In the genomic region with DNA sequence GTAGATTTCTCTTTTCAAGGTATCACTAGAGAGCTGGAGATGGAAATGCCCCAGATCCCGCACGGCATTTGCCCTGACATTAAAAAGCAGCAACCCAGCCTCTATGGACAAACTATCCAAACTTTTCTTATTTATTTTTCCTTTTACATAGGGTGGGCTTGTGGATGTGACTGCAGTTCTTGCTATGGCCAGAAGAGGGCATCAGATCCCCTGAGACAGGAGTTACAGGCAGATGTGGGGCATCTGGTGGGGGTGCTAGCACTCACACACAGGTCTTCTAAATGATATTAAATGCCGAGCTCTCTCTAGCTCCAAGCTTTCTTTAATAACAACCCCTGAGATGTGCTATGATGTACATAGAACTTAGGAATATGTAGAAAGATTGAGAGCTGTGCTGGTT, we compare ENCODE assay signal across 17 mouse cellular contexts.
A peak's percentile ranks its signal among the peaks of the same experiment; 100 is the strongest.
DNase-seq lines count a peak whose midpoint lies in the region; ATAC-seq and TF ChIP-seq lines count a peak whose summit lies in the region.
"Had no signal": no experiment of that assay in that cellular context is flagged by ENCODE, and none has a peak within 500 bp of the region (broad histone marks: within the 10 kb centered on the region; RNA-seq: fewer than 3 reads in every experiment).

No protein-coding gene starts in this region.

- H3K36me3 ChIP-seq in kidney, adult 2 months (ENCODE audit: control insufficient read depth, insufficient read depth, low read length): no peaks in the 10 kb centered on the region
- peaks cover 27% of the 10 kb centered on the region for H3K36me3 ChIP-seq in kidney, embryonic 14.5 days (ENCODE audit: control insufficient read depth, insufficient read depth, low read length)
- H3K36me3 ChIP-seq in lung, embryonic 14.5 days (ENCODE audit: insufficient read depth): peaks cover 59% of the 10 kb centered on the region
- no peaks in the 10 kb centered on the region for H3K36me3 ChIP-seq in ES-Bruce4 (ENCODE audit: control insufficient read depth, insufficient read depth, low read length, poor library complexity, severe bottlenecking)
- H3K36me3 ChIP-seq: neural tube, embryonic 15.5 days had no signal

- no peak for TF ChIP-seq EP300 in ES-Bruce4 (IDR thresholded peaks at IDR 0.05; ENCODE audit: insufficient read depth, low read depth, low read length)

- no peak overlapping the region for H3K27ac ChIP-seq in kidney, adult 2 months (ENCODE audit: insufficient read depth, low read depth, low read length)
- H3K27ac ChIP-seq in kidney, embryonic 14.5 days (ENCODE audit: low read depth, low read length): no peak overlapping the region
- H3K27ac ChIP-seq in lung, embryonic 14.5 days (ENCODE audit: low read depth): no peak overlapping the region
- H3K27ac ChIP-seq in ES-Bruce4 (ENCODE audit: insufficient read depth, low read length): no peak overlapping the region
- no peak overlapping the region for H3K27ac ChIP-seq in cortical plate, adult 2 months (ENCODE audit: insufficient read depth, low read length)
- H3K27ac ChIP-seq: embryonic facial prominence, embryonic 15.5 days; heart, embryonic 15.5 days; hindbrain, embryonic 14.5 days; limb, embryonic 13.5 days; neural tube, embryonic 15.5 days had no signal

- ATAC-seq in kidney, embryonic 14.5 days (ENCODE audit: low FRiP score, low TSS enrichment): no peak
- ATAC-seq in lung, embryonic 14.5 days (ENCODE audit: insufficient read depth): no peak
- no peak for ATAC-seq in frontal cortex, adult (ENCODE audit: low TSS enrichment)
- ATAC-seq: forebrain, embryonic 14.5 days had no signal

- 0 out of 2 replicates have a peak, but pooled peaks cover 3% of the 10 kb centered on the region for H3K9me3 ChIP-seq in kidney, embryonic 14.5 days (ENCODE audit: control insufficient read depth, low read length)
- H3K9me3 ChIP-seq in lung, embryonic 14.5 days (ENCODE audit: low read depth, low read length): no peaks in the 10 kb centered on the region
- H3K9me3 ChIP-seq in ES-Bruce4 (replicated peaks; ENCODE audit: control insufficient read depth, insufficient read depth, low read length, poor library complexity, severe bottlenecking): peaks cover 5% of the 10 kb centered on the region; the same call in 1 of the 2 replicates
- H3K9me3 ChIP-seq: embryonic facial prominence, embryonic 15.5 days; limb, embryonic 13.5 days; neural tube, embryonic 15.5 days had no signal

- TF ChIP-seq POLR2A in kidney, adult 2 months (IDR thresholded peaks at IDR 0.05; ENCODE audit: low read depth, low read length): no peak
- no peak for TF ChIP-seq POLR2A in ES-Bruce4 (IDR thresholded peaks at IDR 0.05; ENCODE audit: insufficient read depth, low read length)
- TF ChIP-seq POLR2A in cortical plate, adult 2 months (IDR thresholded peaks at IDR 0.05; ENCODE audit: extremely low read depth, insufficient read depth, low read length): no peak

- no peak for DNase-seq in kidney, adult 2 months
- DNase-seq in lung, embryonic 14.5 days: no peak
- DNase-seq in lung, postnatal 4 days: no peak
- no peak for DNase-seq in frontal cortex, postnatal 10 days (ENCODE audit: low spot score in 2 of 2)
- DNase-seq: gastrocnemius, postnatal 36 days; layer of hippocampus, postnatal 36 days; thymus, postnatal 25 days had no signal

- H3K4me1 ChIP-seq in kidney, adult 2 months (ENCODE audit: control insufficient read depth, insufficient read depth, low read length): peaks cover 9% of the 10 kb centered on the region
- no peaks in the 10 kb centered on the region for H3K4me1 ChIP-seq in kidney, embryonic 14.5 days (ENCODE audit: control insufficient read depth, insufficient read depth, low read length)
- no peaks in the 10 kb centered on the region for H3K4me1 ChIP-seq in lung, embryonic 14.5 days (ENCODE audit: insufficient read depth)
- H3K4me1 ChIP-seq in ES-Bruce4 (ENCODE audit: control insufficient read depth, insufficient read depth, low read length): no peaks in the 10 kb centered on the region
- no peaks in the 10 kb centered on the region for H3K4me1 ChIP-seq in cortical plate, adult 2 months (ENCODE audit: control insufficient read depth, insufficient read depth, low read length)
- H3K4me1 ChIP-seq: embryonic facial prominence, embryonic 15.5 days; limb, embryonic 13.5 days had no signal

- H3K4me2 ChIP-seq in kidney, embryonic 14.5 days (replicated peaks; ENCODE audit: low read depth, low read length): no peak overlapping the region
- H3K4me2 ChIP-seq in lung, embryonic 14.5 days: no peak overlapping the region
- H3K4me2 ChIP-seq: embryonic facial prominence, embryonic 15.5 days; heart, embryonic 15.5 days; hindbrain, embryonic 14.5 days; limb, embryonic 13.5 days; neural tube, embryonic 15.5 days had no signal

- H3K27me3 ChIP-seq in kidney, adult 2 months (replicated peaks; ENCODE audit: control insufficient read depth, insufficient read depth, low read length): no peaks in the 10 kb centered on the region
- no peaks in the 10 kb centered on the region for H3K27me3 ChIP-seq in kidney, embryonic 14.5 days (ENCODE audit: control insufficient read depth, insufficient read depth, low read length)
- H3K27me3 ChIP-seq in lung, embryonic 14.5 days (ENCODE audit: insufficient read depth, low read length): no peaks in the 10 kb centered on the region
- H3K27me3 ChIP-seq in ES-Bruce4 (ENCODE audit: control insufficient read depth, insufficient read depth, low read length, poor library complexity, severe bottlenecking): no peaks in the 10 kb centered on the region
- H3K27me3 ChIP-seq: embryonic facial prominence, embryonic 15.5 days; heart, embryonic 15.5 days; limb, embryonic 13.5 days; neural tube, embryonic 15.5 days had no signal

- no peak overlapping the region for H3K9ac ChIP-seq in kidney, embryonic 14.5 days (ENCODE audit: low read depth, low read length)
- H3K9ac ChIP-seq in lung, embryonic 14.5 days: no peak overlapping the region
- no peak overlapping the region for H3K9ac ChIP-seq in ES-Bruce4 (ENCODE audit: low read depth, poor library complexity, severe bottlenecking)
- H3K9ac ChIP-seq: embryonic facial prominence, embryonic 15.5 days; heart, embryonic 15.5 days; hindbrain, embryonic 14.5 days; limb, embryonic 13.5 days; neural tube, embryonic 15.5 days had no signal

- TF ChIP-seq CTCF in kidney, adult 2 months (conservative IDR thresholded peaks at IDR 0.05; ENCODE audit: insufficient read depth, insufficient read length, low read depth, low read length): peak; percentile 35
- peak; percentile 53 for TF ChIP-seq CTCF in lung, embryonic 14.5 days (IDR thresholded peaks at IDR 0.05; ENCODE audit: low read depth)
- TF ChIP-seq CTCF in ES-Bruce4 (IDR thresholded peaks at IDR 0.05; ENCODE audit: low read depth, low read length): peak; percentile 43
- peak; percentile 6; the same call in 1 of the 2 replicates for TF ChIP-seq CTCF in cortical plate, adult 2 months (IDR thresholded peaks at IDR 0.05; ENCODE audit: extremely low read depth, insufficient read depth, low read length)

- 93% methylated on average over 3 of the region's 3 CpGs for WGBS in kidney, adult 2 months
- WGBS in kidney, embryonic 14.5 days: 86% methylated on average over 3 of the region's 3 CpGs
- WGBS in lung, embryonic 14.5 days: 91% methylated on average over 3 of the region's 3 CpGs

- no peak overlapping the region for H3K4me3 ChIP-seq in kidney, adult 2 months (ENCODE audit: insufficient read depth, low read depth, low read length)
- H3K4me3 ChIP-seq in kidney, embryonic 14.5 days (ENCODE audit: low read length): no peak overlapping the region
- H3K4me3 ChIP-seq in lung, embryonic 14.5 days (ENCODE audit: low read depth, low read length): no peak overlapping the region
- no peak overlapping the region for H3K4me3 ChIP-seq in ES-Bruce4 (ENCODE audit: low read depth, low read length)
- H3K4me3 ChIP-seq in cortical plate, adult 2 months (ENCODE audit: insufficient read depth, low read length): no peak overlapping the region
- H3K4me3 ChIP-seq: embryonic facial prominence, embryonic 15.5 days; heart, embryonic 15.5 days; limb, embryonic 13.5 days; neural tube, embryonic 15.5 days had no signal
